Mouse (Mus musculus) adrenal gland, postnatal 36 days (tissue): Measurements from ENCODE around the gene Adh6b. TPM values are rescaled to one million over a fixed set of nuclear protein-coding genes. Genes with fewer than 3 reads are reported as not detected.

Experiments
- DNase-seq, 2 experiments: peaks; one replicate each; pipeline ENCODE4 v3.0.0; 2021; ENCODE audit warnings: mixed read lengths in 1 of 2
- long read RNA-seq, 2 experiments: library from polyadenylated mRNA; stranded (forward); transcript quantifications; one replicate each; pipeline ENCODE4 v2.0.0; 2021; ENCODE audit warnings: borderline sequencing depth in 2 of 2
- total RNA-seq, 2 experiments: library from RNA; stranded (reverse); gene quantifications; 2 replicates each; pipeline ENCODE4 v1.2.3; 2021

Gene Adh6b
- total RNA-seq = under 1 TPM; 0.23 to 0.33 TPM
- long read RNA-seq, experiment 1 = 0 reads
- long read RNA-seq, experiment 2, partial matches to known transcripts = 1 of 1 reads
- long read RNA-seq, experiment 2, other reads (novel, unspliced or antisense) = 0 of 1 reads

- DNase-seq = no peak
Measured at GRCm38 (mm10) chr3:138341471-138341870, at the start of gene Adh6b. Gene Adh6b (plus strand): TSS chr3:138341775.

GRCm38 (mm10) chr3:138293298-138293895 is 48.2 kb upstream of the Adh6b start:
- DNase-seq = peak in 1 of 2 experiments; percentile 57

GRCm38 (mm10) chr3:138300130-138300529 is 41.4 kb upstream of the Adh6b start:
- DNase-seq = no peak

- no peak for DNase-seq
Measured at GRCm38 (mm10) chr3:138302676-138303075, 38.9 kb upstream of the Adh6b start.

GRCm38 (mm10) chr3:138303771-138304488 is 37.6 kb upstream of the Adh6b start:
- no peak for DNase-seq

- DNase-seq = no peak
Measured at GRCm38 (mm10) chr3:138304489-138304871, 37.1 kb upstream of the Adh6b start.

- no peak for DNase-seq
Measured at GRCm38 (mm10) chr3:138305486-138306289, 35.9 kb upstream of the Adh6b start.

GRCm38 (mm10) chr3:138306290-138306683 is 35.3 kb upstream of the Adh6b start:
- DNase-seq = no peak

GRCm38 (mm10) chr3:138309910-138310309 is 31.7 kb upstream of the Adh6b start:
- no peak for DNase-seq

- peak in 1 of 2 experiments; percentile 27 for DNase-seq
Measured at GRCm38 (mm10) chr3:138311015-138311414, 30.6 kb upstream of the Adh6b start.

- no peak for DNase-seq
Measured at GRCm38 (mm10) chr3:138312965-138313364, 28.6 kb upstream of the Adh6b start, which contains the start of gene Adh6a. Gene Adh6a (plus strand): TSS chr3:138313286.

- DNase-seq = no peak
Measured at GRCm38 (mm10) chr3:138316908-138317472, 24.6 kb upstream of the Adh6b start.

GRCm38 (mm10) chr3:138325001-138325400 is 16.6 kb upstream of the Adh6b start:
- no peak for DNase-seq

- DNase-seq = no peak
Measured at GRCm38 (mm10) chr3:138325466-138325865, 16.1 kb upstream of the Adh6b start.

- DNase-seq = no peak
Measured at GRCm38 (mm10) chr3:138333910-138334309, 7.7 kb upstream of the Adh6b start.

- DNase-seq = no peak
Measured at GRCm38 (mm10) chr3:138334320-138334719, 7.3 kb upstream of the Adh6b start.

GRCm38 (mm10) chr3:138335566-138335965 is 6.0 kb upstream of the Adh6b start:
- no peak for DNase-seq

- DNase-seq = no peak
Measured at GRCm38 (mm10) chr3:138336104-138336754, 5.3 kb upstream of the Adh6b start.

- DNase-seq = no peak
Measured at GRCm38 (mm10) chr3:138347041-138347440, 5.5 kb downstream of the Adh6b start.

- no peak for DNase-seq
Measured at GRCm38 (mm10) chr3:138352012-138352809, 10.6 kb downstream of the Adh6b start.

- DNase-seq = no peak
Measured at GRCm38 (mm10) chr3:138358856-138359255, 17.3 kb downstream of the Adh6b start.
